Mouse (Mus musculus) layer of hippocampus, postnatal 14 days (tissue): Measurements from ENCODE around the gene Kiz. TPM values are rescaled to one million over a fixed set of nuclear protein-coding genes. Genes with fewer than 3 reads are reported as not detected.

ENCODE experiments used
- DNase-seq, 2 experiments: peaks; one replicate each; pipeline ENCODE4 v3.0.0; 2021 to 2022; ENCODE audit warnings: low spot score in 2 of 2, mixed read lengths in 1 of 2
- total RNA-seq, 2 experiments: library from RNA; stranded (reverse); gene quantifications; 2 replicates each; pipeline ENCODE4 v1.2.3; 2021

Gene Kiz
- total RNA-seq, 2 experiments from 2014 or later: 15.7 to 16.6 TPM

DNA sequence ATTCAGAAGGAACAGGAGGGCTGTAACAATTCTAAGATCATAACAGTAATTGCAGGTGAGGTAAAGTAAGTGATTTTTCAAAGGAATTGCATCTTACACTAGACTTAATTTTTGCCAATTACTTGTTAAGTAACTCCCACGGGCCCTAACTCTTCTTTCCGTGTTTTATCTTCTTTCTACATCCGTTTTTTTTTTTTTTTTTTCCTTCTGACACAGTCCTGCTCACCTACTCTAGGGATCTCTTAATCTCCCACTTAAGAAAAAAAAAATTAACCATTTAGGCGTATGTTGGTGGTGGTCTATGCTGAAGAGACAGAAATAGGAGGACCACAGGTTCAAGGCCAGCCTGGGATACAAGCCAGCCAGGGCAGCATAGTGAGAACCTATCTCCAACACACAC, 1.2 kb downstream of the Kiz start:
- no peak for DNase-seq

- no peak for DNase-seq
These were observed 10.1 kb downstream of the Kiz start for GRCm38 (mm10) chr2:146865781-146866180.

DNA sequence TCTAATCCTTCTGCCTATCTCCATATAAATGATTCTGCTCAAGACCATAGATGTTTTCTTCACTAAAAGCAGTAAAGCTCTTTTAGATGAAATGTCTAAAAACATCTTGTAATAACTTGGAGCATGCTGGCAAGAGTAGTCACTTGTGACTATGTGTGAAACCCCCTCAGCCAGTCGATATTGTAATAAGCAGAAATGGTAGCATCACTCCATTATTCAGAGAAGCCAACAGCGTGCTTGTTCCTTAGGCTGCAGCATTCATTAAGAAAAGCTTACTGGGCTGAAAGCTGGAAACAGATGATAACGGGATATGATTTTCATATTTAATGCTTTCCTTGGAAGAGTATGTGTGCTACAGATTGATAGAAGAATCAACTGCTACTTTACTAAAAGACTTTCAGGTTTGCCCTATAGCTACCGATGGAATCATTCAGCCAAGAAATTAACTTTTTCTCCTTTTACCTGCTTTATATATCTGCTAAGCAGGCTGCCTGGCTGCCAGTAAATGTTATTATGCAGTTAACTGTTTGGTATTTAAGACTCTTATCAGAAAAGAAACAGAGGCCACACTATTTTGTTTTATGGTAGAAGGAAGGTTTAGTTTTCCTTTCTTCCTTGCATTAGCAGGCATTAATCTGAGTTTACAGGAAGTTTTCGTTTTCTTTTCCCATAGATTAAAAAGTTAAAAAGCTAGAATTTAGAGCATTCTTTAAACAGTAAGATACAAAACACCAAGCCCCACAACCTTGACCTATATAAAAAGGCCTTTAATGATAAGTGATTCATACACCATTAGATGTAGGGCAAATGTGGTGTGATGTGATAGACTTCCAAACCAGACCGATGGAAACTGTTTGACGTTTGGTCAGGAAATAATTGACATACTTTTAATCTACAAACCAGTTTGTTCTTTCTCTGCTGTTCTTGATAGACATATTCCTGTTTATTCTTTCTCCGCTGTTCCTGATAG, 15.9 kb downstream of the Kiz start:
- no peak for DNase-seq

DNA sequence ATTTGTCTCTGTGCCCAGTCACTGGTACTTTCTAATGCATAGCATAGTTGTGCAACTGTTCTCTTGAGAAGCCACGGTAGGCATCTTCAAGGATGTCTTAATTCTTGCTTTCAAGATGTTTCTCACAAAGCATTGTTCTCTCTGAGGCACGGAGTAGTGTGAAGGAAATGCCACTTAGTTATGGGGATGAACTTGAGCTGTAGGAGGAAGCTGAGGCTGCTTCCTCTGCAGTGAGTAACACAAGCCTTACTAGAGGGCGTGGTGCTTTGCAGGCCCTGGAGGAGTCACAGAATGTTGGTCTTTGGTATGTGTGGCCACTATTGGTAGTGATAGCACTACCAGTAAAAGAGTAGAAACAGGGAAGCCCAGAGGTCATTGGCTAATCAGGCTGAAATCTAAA, 17.0 kb downstream of the Kiz start:
- no peak for DNase-seq

- DNase-seq: no peak
These were observed 18.3 kb downstream of the Kiz start for GRCm38 (mm10) chr2:146873881-146874441.

DNA sequence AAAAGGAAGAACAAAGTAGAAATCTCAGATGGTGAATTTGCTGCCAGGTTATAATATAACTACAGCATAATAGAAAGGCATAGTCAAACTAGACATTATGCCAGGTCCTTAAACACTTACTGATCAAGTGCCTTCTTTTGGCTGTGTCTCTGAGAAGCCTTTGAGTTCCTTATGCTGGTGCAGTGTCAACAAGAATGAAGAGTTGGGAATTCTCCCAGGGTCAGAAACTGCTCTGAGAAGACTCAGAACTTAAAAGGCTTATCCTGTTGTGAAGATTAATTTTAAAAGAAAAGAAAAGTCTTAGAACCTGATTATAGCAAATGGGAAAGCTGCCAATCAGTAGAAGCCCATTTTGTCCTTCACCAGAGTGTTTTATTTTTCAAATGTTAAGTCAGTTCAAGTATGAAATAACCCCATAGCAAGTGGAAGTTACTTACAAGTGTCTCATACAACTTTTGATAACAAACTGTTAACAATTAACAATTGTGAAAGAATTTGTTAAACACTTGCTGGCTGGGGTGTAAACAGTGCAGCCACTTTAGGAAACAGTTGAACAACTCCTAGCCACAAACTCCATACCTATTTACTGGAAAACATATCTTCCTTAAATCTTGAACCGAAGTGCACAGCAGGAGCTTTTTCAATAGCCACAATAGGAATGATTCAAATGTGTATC, 21.9 kb downstream of the Kiz start:
- no peak for DNase-seq

GRCm38 (mm10) chr2:146881623-146882022, 26.0 kb downstream of the Kiz start:
- DNase-seq: no peak

- DNase-seq: peak in 1 of 2 experiments; percentile 6
These were observed 28.7 kb downstream of the Kiz start for GRCm38 (mm10) chr2:146884291-146884855.

DNA sequence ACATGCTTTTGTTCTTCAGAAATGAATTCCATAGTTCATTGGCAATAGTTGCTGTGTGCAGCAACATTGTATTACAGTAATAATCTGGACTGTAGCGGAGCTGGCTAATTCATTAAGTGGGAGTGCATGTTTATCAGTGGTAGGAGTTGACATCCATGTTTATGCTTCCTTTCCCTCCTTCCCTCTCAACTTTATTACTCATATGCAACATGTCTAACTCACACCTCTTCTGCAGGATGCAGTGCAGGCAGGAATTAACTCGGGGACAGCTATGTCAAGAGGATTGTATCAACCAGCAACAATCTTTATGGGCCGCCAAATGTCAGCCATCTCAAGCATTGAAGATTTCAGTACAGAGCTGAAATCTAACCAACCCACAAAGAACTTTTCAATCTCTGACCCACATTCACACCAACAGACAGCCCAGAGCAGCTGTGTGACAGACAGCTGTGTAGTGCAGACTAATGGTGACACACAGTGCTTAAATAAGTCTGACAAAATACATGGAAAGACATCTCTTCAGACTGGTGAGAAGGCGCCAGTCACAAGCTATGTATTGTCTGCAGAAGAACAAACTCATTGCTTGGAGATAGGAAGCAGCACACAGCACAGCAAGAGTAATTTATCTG, 33.2 kb downstream of the Kiz start:
- no peak for DNase-seq

DNA sequence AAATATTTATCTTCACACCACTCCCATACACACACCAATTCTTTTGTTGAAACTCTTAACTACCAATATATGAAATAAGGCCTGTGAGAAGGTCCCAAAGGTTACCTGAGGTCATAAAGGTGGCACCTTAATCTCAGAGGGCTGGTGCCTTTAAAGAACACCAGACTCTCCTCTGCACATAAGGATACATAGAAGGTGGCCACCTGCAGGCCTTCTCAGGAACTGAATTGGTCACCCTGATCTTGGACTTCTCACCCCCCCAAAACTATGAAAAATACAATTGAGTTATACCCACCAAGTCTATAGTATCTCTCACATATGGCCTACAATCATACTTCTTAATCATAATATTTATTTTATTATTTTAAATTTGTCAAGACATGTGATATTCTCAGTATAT, 43.3 kb downstream of the Kiz start:
- no peak for DNase-seq

DNA sequence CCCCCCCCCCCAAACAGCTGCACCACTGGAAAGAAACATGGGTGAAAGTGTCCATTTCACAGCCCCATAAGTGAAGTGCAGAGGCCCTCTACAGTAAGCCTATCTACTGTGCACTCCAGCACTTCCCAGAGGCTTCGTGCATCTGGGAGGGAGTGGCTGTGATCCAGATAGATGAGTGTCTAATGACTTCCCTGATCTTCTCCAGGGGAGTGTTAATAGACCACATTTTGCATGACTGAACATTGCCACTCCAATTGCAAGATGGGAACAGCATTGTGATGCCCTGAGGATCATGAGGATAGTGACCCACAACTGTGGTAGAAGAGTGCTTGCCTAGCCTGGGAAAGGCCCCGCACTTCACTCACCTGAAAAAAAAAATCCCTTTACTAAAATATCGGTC, 60.4 kb downstream of the Kiz start:
- DNase-seq: no peak

DNA sequence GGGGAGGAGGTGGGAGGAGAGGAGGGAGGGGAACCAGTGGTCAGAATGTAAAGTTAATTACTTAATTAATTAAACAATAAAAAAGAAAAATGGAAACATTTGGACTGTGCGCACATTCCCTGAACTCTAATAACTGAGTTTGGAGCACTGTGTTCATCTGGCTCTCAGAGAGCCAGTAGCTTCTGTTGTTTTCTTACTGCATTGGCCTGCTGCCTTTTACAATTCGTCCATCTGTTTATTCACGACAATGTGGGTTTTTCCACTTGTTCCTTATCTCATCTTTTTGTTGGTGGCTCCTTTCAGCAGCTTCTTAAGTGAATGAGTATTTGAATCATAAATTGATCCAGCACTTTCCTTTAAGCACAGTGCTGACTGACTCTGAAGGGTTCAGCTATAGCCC, 62.1 kb downstream of the Kiz start:
- DNase-seq: peak; percentile 11 to 67

GRCm38 (mm10) chr2:146920375-146921160, 64.9 kb downstream of the Kiz start:
- DNase-seq: no peak

DNA sequence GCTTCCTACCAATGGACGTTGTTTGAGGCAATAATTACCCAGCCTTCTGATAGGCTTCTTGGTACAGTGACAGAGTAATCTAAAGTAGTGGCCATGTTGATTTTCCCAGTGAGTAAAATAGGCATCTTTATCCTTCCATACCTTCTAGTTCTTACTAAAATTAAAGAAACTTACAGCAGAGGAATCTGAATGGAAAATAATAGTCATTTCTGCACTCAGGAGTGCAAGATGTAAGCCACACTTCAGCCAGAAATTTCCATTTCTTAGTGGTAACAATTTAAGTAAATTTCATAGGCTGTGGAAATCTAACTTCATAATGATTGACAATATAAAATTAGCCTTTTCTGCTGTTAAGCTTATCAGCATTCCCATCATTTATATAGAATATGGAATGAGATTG, 69.6 kb downstream of the Kiz start:
- no peak for DNase-seq

- DNase-seq: no peak
These were observed 70.2 kb downstream of the Kiz start for GRCm38 (mm10) chr2:146925846-146926245.

DNA sequence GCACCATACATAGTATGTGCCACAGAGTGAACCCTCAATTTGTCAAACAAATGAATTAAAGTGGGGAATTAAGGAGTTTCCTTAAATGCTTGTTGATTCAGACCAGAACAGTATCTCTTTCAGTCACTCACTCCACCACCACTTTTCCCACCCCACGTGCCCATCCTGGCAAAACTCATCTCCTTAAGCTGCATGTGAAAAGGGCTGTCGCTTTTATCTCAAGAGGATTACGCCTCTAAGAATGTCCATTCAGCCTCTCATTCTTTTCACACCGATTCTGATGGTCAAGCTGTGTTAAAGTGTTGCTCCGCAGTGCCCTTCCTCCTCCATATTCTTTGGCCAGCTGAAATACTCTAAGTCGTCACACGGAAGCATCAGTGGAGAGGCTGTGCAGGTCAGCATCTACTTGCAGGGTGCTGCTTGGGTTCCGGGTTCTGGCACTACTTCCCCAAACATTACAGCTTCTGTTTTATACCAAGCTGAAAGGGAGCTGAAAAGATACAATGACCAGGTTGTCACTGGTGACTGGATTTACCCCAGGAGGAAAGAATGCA, 92.6 kb downstream of the Kiz start:
- no peak for DNase-seq

- DNase-seq: no peak
These were observed 100.7 kb downstream of the Kiz start for GRCm38 (mm10) chr2:146956366-146956765.

GRCm38 (mm10) chr2:146958398-146958911, 102.8 kb downstream of the Kiz start:
- DNase-seq: peak; percentile 33 to 77

DNA sequence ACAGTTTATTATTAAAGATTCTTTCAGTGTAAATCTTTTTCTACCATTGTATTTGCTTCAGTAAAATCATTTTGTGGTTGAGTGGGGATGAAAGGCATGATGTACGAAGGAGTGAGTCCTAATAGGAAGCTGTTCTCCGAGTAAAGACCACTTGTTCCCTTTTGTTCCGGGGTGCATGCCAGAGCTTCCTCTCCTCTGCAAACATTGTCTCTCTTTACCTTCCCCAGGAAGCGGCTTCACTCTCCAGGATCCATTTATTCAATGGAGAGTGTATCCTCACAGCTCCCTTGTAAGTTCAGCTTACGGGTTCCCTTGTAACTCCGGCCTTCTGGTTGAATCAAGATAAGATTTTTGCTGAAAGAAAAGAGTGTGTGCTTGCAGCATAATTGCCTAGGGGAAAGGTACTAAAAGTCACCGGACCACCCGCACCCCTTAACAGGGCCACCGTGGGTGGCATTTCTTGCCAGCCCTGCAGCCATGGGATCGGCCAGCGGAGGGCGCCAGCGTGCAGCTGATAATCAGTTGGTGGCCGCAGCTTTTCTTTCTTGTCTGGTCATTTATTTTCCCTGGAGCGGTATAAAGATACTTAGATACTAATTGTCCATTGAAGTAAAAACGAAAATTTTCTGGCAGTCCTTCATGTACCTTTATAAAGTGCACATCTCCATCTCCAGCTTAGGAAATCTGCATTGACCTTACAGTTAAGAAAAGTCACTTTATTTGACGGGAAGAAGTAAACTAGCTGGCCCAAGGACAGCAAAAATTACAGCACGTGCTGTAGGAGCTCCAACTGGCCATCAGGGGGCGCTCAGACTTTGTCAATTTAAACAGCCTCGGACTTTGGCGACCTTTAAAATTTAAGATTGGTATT, 103.5 kb downstream of the Kiz start:
- peak; percentile 90 to 92 for DNase-seq
